Mouse (Mus musculus) lung, embryonic 16.5 days (tissue): Measurements from ENCODE around the gene Slc45a2. TPM values are rescaled to one million over a fixed set of nuclear protein-coding genes. Genes with fewer than 3 reads are reported as not detected.

Source experiments
- ATAC-seq: fragments of 200-750 bp; cut with Nextera tagmentation; 2 replicates; pipeline ENCODE4 v1.8.0; 2017; ENCODE audit warnings: low read depth, mild to moderate bottlenecking, moderate library complexity
- H3K27ac ChIP-seq: fragments of 300-500 bp; sonication (generic); 2 replicates; pipeline ENCODE4 v1.5.1; 2014; ENCODE audit warnings: mild to moderate bottlenecking, control low read depth, low read length
- H3K27me3 ChIP-seq: fragments of 300-500 bp; sonication (generic); 2 replicates; pipeline ENCODE4 v1.6.1; 2014; ENCODE audit warnings: low read depth, low read length, mixed read lengths; ENCODE audit not compliant: control insufficient read depth, insufficient read depth
- H3K36me3 ChIP-seq: fragments of 300-500 bp; sonication (generic); 2 replicates; pipeline ENCODE4 v1.6.1; 2014; ENCODE audit warnings: low read length; ENCODE audit not compliant: control insufficient read depth, insufficient read depth
- H3K4me1 ChIP-seq: fragments of 300-500 bp; sonication (generic); replicated peaks from 2 replicates; pipeline ENCODE4 v1.6.1; 2014; ENCODE audit warnings: low read length, mixed read lengths; ENCODE audit not compliant: control insufficient read depth, insufficient read depth
- H3K4me2 ChIP-seq: fragments of 300-500 bp; sonication (generic); 2 replicates; pipeline ENCODE4 v1.6.1; 2014; ENCODE audit warnings: low read depth, low read length, control low read depth
- H3K4me3 ChIP-seq: fragments of 300-500 bp; sonication (generic); 2 replicates; pipeline ENCODE4 v1.5.1; 2014; ENCODE audit warnings: mild to moderate bottlenecking, low read length, control low read depth
- H3K9ac ChIP-seq: fragments of 300-500 bp; sonication (generic); 2 replicates; pipeline ENCODE4 v1.6.1; 2014; ENCODE audit warnings: low read length, control low read depth
- H3K9me3 ChIP-seq: fragments of 300-500 bp; sonication (generic); 2 replicates; pipeline ENCODE4 v1.6.1; 2016; ENCODE audit warnings: low read length; ENCODE audit not compliant: control insufficient read depth
- WGBS: fragments of 180-500 bp; shearing (Covaris S2); extraction: QIAGEN DNeasy Blood & Tissue Kit; methylation state at CpG from one replicate; pipeline ENCODE4 v1.1.7; 2014; 5-methylcytosine and 5-hydroxymethylcytosine counted together
- polyA plus RNA-seq: library from polyadenylated mRNA; unstranded; fragments of >200 nt; fragmentation: Nextera tagmentation; extraction: Ambion mirVana; gene quantifications from 2 replicates; pipeline ENCODE4 v1.2.1, GENCODE M21; 2015

The Slc45a2 gene
- polyA plus RNA-seq, 1 experiment from 2014 or later = not detected

- Histone ChIP-seq H3K27me3 (no peaks in the 10 kb centered on the region), H3K4me3 (no peak overlapping the region), H3K27ac (no peak overlapping the region), H3K4me2 (no peak overlapping the region), H3K36me3 (no peaks in the 10 kb centered on the region), H3K9me3 (no peaks in the 10 kb centered on the region), H3K9ac (no peak overlapping the region), H3K4me1 (no peaks in the 10 kb centered on the region)
- WGBS = 93% methylated on average over 5 of the region's 5 CpGs
- no peak for ATAC-seq
These were observed 40.3 kb upstream of the Slc45a2 start for GRCm38 (mm10) chr15:10960267-10960666.

GRCm38 (mm10) chr15:10962601-10963000, 37.9 kb upstream of the Slc45a2 start:
- WGBS = 63% methylated on average over 2 of the region's 2 CpGs
- Histone ChIP-seq H3K9me3 (no peaks in the 10 kb centered on the region), H3K36me3 (no peaks in the 10 kb centered on the region), H3K4me1 (no peaks in the 10 kb centered on the region), H3K27me3 (no peaks in the 10 kb centered on the region), H3K9ac (no peak overlapping the region), H3K4me2 (no peak overlapping the region), H3K4me3 (no peak overlapping the region), H3K27ac (no peak overlapping the region)
- no peak for ATAC-seq

GRCm38 (mm10) chr15:10969439-10969838, 31.1 kb upstream of the Slc45a2 start:
- ATAC-seq = no peak
- H3K27ac ChIP-seq = no peak overlapping the region
- H3K4me2 ChIP-seq = no peak overlapping the region
- no peaks in the 10 kb centered on the region for H3K4me1 ChIP-seq
- no peak overlapping the region for H3K4me3 ChIP-seq
- no peaks in the 10 kb centered on the region for H3K36me3 ChIP-seq
- no peak overlapping the region for H3K9ac ChIP-seq
- H3K9me3 ChIP-seq = no peaks in the 10 kb centered on the region
- WGBS = 78% methylated on average over 3 of the region's 3 CpGs
- no peaks in the 10 kb centered on the region for H3K27me3 ChIP-seq

GRCm38 (mm10) chr15:10970777-10971176, 29.7 kb upstream of the Slc45a2 start:
- 79% methylated on average over 5 of the region's 5 CpGs for WGBS
- H3K4me2 ChIP-seq = no peak overlapping the region
- no peaks in the 10 kb centered on the region for H3K27me3 ChIP-seq
- ATAC-seq = no peak
- H3K36me3 ChIP-seq = no peaks in the 10 kb centered on the region
- H3K9ac ChIP-seq = no peak overlapping the region
- H3K9me3 ChIP-seq = no peaks in the 10 kb centered on the region
- H3K4me3 ChIP-seq = no peak overlapping the region
- H3K4me1 ChIP-seq = no peaks in the 10 kb centered on the region
- H3K27ac ChIP-seq = no peak overlapping the region

GRCm38 (mm10) chr15:10977151-10977550, 23.4 kb upstream of the Slc45a2 start:
- ATAC-seq = no peak
- Histone ChIP-seq H3K9me3 (no peaks in the 10 kb centered on the region), H3K4me2 (no peak overlapping the region), H3K4me3 (no peak overlapping the region), H3K27me3 (no peaks in the 10 kb centered on the region), H3K27ac (no peak overlapping the region), H3K9ac (no peak overlapping the region), H3K4me1 (peaks cover 6% of the 10 kb centered on the region; the same call in 1 of the 2 replicates), H3K36me3 (no peaks in the 10 kb centered on the region)

GRCm38 (mm10) chr15:10980712-10981111, 19.8 kb upstream of the Slc45a2 start:
- 51% methylated on average over 2 of the region's 2 CpGs for WGBS

GRCm38 (mm10) chr15:10981377-10982063, 19.0 kb upstream of the Slc45a2 start, which contains the start of gene Amacr:
Gene Amacr (plus strand): TSS chr15:10981756.
- peak; percentile 100 for ATAC-seq
- Histone ChIP-seq H3K27me3 (no peaks in the 10 kb centered on the region), H3K9ac (peak within 1 kb of the TSS; percentile 80), H3K36me3 (no peaks in the 10 kb centered on the region), H3K4me1 (peaks cover 9% of the 10 kb centered on the region; the same call in 1 of the 2 replicates), H3K4me2 (peak within 1 kb of the TSS; percentile 84), H3K9me3 (no peaks in the 10 kb centered on the region), H3K27ac (peak within 1 kb of the TSS; percentile 91), H3K4me3 (peak within 1 kb of the TSS; percentile 72)
- WGBS = under 1% methylated on average over 52 of the region's 52 CpGs

More at GRCm38 (mm10) chr15:10980712-10981111, 19.8 kb upstream of the Slc45a2 start:
- H3K4me1 ChIP-seq = peaks cover 9% of the 10 kb centered on the region; the same call in 1 of the 2 replicates
- H3K9ac ChIP-seq = peak overlapping the region; percentile 80; the same call in 1 of the 2 replicates
- no peaks in the 10 kb centered on the region for H3K27me3 ChIP-seq
- H3K4me2 ChIP-seq = peak overlapping the region; percentile 84
- H3K4me3 ChIP-seq = peak overlapping the region; percentile 72
- no peak for ATAC-seq
- no peaks in the 10 kb centered on the region for H3K9me3 ChIP-seq
- H3K36me3 ChIP-seq = no peaks in the 10 kb centered on the region
- H3K27ac ChIP-seq = no peak overlapping the region

- H3K27ac ChIP-seq = peak overlapping the region; percentile 91; the same call in 1 of the 2 replicates
- H3K4me3 ChIP-seq = peak overlapping the region; percentile 72
- peak overlapping the region; percentile 84 for H3K4me2 ChIP-seq
- H3K9me3 ChIP-seq = no peaks in the 10 kb centered on the region
- H3K4me1 ChIP-seq = peaks cover 9% of the 10 kb centered on the region; the same call in 1 of the 2 replicates
- H3K27me3 ChIP-seq = no peaks in the 10 kb centered on the region
- 3% methylated on average over 6 of the region's 6 CpGs for WGBS
- ATAC-seq = 0 out of 2 replicates have a peak, but pooled peaks have one; percentile 3
- no peaks in the 10 kb centered on the region for H3K36me3 ChIP-seq
- peak overlapping the region; percentile 80 for H3K9ac ChIP-seq
These were observed 18.5 kb upstream of the Slc45a2 start for GRCm38 (mm10) chr15:10982064-10982435.

- H3K36me3 ChIP-seq = no peaks in the 10 kb centered on the region
- ATAC-seq = no peak
- no peaks in the 10 kb centered on the region for H3K27me3 ChIP-seq
- WGBS = 75% methylated on average over 6 of the region's 6 CpGs
- H3K27ac ChIP-seq = no peak overlapping the region
- no peak overlapping the region for H3K4me2 ChIP-seq
- no peak overlapping the region for H3K9ac ChIP-seq
- H3K4me3 ChIP-seq = no peak overlapping the region
- peaks cover 8% of the 10 kb centered on the region; the same call in 1 of the 2 replicates for H3K4me1 ChIP-seq
- no peaks in the 10 kb centered on the region for H3K9me3 ChIP-seq
These were observed 14.8 kb upstream of the Slc45a2 start for GRCm38 (mm10) chr15:10985756-10986155.
